Mouse (Mus musculus): ENCODE data around the gene Erbb4. TPM values are rescaled to one million over a fixed set of nuclear protein-coding genes. Genes with fewer than 3 reads are reported as not detected.

Gene Erbb4
- polyA plus RNA-seq, 1 experiment: 0.11 TPM

GRCm38 (mm10) chr1:69024858-69025257, 83.0 kb downstream of the Erbb4 start:
- no peak for DNase-seq (ENCODE audit: low read depth)

- no peak for DNase-seq (ENCODE audit: low read depth)
Measured at GRCm38 (mm10) chr1:69023157-69023925, 84.5 kb downstream of the Erbb4 start.

GRCm38 (mm10) chr1:69009800-69010505, 97.9 kb downstream of the Erbb4 start:
- no peak for DNase-seq (ENCODE audit: low read depth)

- no peak for DNase-seq (ENCODE audit: low read depth)
Measured at GRCm38 (mm10) chr1:69001371-69001770, 106.5 kb downstream of the Erbb4 start.

GRCm38 (mm10) chr1:68979251-68979650, 128.6 kb downstream of the Erbb4 start:
- DNase-seq (ENCODE audit: low read depth): no peak

DNA sequence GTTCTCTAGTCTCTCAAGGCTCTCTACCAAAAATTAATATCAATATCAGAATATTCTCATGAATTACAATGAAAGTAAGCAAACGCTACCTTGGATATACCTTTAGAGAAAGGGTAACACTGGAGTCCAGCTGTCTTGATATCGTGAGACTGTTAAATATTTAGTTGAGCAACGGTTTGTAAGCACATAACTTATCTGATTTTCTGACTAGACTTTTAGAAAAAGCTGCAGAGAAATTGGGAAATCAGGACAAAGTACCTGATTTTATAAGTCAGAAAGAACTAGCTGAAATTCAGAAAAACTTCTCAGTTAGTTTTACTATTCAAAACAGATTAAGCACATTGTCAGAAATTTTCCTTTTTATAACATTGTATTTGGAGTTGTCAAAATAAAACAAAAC, 129.3 kb downstream of the Erbb4 start:
- no peak for DNase-seq (ENCODE audit: low read depth)

DNA sequence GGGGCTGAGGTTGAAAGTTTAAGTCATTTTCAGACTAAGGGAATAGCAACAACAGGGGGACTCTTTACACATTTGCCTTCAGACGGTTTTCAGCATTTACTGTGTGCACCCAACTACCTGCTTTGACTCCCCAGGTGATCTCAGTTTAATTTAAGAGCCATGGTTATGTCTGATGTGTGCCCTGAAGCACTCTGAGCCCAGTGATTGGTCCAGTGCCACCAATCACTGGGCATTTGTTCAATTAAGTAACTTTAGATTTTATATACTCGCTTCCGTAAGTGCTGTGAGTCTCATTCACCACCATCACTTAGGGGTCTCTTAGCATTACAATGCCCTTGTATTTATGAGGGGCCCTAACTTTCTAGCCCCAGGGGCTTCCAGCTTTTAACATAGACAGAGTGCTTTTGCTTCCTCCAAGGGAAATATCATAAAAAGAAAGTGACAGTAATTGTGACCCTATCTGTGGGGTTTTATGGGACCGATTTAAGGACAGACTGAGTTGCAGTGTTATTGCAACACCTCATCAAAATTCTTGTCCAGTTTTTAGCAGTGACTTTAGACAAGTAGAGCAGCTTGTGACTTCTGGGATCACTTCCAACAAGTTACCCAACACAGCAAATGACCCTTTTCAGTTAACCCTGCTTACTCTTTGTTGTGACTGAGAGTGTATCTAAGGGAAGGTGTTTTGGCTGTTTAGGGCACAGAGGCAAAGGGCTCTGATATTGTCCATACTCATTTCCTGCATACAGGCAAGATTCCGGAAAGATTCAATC, 134.3 kb downstream of the Erbb4 start:
- DNase-seq (ENCODE audit: low read depth): no peak

DNA sequence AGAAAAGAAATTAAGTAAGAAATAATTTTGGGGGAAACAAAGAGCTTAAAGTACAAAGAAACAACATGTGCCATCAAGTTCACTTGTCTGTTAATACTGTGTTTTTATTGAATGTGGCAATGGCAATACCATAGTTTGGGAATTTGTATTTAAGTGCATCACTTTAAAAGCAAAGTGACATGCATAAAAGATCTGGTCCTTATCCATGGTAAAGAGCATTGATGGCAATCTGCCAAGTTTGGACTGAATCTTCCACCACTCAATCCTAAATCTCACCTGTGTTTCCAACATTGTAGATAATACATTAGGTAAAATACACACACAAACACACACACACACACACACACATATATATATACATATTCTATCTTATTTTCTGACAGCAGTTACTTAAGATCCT, 143.7 kb downstream of the Erbb4 start:
- no peak for DNase-seq (ENCODE audit: low read depth)

DNA sequence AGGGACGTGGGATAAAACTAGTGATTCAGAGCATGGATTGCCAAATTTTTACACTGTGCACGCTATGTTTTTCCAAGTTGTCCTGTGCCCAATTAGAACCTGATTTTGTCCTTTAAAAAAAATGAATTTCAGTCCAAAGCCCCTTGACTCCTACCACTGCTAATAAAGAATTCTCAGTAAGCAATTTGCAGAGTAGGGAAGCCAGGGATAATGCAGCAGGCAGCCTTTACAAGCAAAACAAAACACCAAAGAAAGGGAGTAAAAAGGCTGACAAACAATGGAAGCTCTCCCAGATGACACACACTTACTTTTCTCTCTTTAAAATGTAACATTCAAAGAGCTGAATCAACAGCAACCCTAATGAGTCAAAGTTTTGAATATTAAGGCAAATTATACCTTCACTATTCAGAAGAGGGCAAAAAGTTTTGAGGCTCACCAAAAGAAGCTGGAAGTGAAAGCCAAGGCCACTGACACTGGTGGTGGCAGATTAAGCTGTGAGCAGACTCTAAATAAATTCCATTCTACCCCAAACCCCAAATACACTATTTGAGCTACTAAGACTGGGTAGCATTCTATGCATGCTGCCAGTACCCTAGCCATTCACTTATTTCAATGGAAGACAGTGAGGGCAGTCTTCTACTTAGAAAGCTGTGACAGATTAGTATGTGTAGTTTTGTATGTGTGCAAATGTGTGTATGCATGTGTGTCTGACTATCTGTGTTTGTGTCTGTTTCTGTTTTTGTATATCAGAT, 146.3 kb downstream of the Erbb4 start:
- no peak for DNase-seq (ENCODE audit: low read depth)

DNA sequence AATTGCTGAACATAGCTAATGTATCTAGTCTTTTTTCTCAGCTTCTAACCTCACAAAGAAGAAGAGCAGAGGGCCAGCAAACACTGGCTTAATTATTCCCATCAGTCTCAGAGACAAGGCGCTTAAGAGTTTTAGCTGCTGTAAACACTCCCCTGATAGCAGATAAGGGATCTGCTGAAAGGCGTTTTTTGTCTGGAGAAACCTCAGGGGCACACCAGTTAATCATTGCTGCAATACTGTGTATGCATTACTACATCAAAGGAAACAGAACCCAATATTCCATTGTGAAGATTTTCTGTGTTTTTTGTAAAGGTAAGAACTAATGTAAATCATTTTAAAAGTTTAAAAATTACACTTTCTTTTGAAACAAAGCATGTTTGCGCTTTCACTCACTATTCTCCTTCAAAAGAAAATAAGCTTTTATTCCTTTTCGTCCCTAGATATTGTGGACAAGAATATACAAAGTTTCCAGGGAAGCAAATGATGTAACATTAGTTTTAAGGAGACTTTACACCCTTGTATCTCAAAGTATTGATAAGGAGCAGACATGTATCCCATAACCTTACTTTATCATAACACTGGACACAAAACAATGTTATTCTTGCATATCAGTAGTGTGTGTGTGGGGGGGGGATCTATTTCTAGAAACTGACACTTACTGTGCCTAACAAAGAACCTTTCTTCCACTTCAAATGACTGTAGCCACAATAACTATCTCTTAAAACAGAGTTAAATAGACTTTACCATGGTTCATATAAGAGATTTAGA, 150.9 kb downstream of the Erbb4 start:
- DNase-seq (ENCODE audit: low read depth): no peak

DNA sequence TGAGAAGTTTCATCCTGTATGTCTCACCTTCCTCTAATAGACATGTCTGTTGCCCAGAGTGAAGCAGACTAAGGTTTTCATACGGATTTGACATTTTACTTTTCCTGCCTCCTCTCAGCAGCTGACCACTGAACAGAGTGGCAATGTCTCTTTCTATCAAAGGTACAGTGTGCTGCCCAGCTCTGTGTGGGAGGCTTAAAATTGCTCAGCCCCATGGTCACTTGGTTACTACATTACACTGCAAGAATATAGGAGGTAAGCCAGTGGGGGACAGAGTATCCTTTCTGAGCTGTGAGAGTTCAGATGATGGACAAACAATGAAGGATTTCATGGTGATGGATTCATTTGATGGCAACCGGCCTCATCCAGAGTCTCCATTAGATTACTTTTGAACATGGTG, 152.4 kb downstream of the Erbb4 start:
- no peak for DNase-seq (ENCODE audit: low read depth)

- no peak for DNase-seq (ENCODE audit: low read depth)
Measured at GRCm38 (mm10) chr1:68943141-68943540, 164.7 kb downstream of the Erbb4 start.

DNA sequence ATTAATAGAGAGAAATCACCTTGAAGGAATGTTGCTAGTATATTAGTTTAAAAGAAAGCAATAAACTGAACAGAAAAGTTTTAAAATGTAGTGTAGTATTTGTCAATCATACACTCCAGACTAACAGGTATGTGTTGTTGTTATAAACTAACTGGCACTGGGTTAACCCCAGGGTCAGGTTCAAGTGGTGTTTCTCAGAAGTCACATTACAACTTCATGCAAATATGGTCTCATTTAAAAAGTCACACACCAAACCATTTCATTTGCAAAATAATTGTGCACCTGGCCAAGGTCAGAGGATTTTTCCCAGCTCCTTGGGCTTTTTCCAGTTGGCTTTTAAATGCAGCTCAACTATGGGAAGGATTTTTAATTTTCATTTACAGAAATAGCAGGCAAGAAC, 173.1 kb downstream of the Erbb4 start:
- no peak for DNase-seq (ENCODE audit: low read depth)

DNA sequence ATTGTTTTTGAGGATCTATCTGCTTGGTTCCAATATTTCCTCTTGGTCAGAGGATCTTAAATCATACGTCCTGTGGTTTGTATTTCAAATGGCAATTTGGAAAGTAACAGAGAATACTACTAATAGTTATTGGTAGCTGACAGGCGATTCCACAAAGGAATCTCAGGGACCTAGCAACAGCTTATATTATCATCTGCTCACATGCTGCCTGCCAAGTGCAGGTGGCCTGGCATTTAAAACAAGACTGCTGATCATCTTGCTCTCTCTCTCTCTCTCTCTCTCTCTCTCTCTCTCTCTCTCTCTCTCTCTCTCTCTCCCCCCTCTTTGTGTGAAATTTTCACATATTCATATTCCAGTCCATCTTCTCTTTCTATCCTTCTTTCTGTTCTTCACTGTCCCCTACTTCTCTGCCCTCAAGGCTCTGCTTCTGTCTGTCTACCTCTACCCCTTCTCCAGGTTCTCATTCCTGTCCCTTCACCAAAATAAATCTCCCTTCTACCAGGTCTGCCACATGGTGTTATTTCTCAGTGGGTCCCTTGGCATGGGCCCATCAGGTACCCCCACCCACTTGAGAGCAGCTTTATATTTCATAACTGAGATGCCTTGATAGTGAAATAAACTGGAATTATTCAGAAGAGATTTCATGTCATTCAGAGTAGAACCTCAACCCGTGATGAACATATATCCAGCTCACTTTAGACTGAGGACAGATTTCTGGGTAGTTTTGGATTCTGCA, 174.4 kb downstream of the Erbb4 start:
- no peak for DNase-seq (ENCODE audit: low read depth)

DNA sequence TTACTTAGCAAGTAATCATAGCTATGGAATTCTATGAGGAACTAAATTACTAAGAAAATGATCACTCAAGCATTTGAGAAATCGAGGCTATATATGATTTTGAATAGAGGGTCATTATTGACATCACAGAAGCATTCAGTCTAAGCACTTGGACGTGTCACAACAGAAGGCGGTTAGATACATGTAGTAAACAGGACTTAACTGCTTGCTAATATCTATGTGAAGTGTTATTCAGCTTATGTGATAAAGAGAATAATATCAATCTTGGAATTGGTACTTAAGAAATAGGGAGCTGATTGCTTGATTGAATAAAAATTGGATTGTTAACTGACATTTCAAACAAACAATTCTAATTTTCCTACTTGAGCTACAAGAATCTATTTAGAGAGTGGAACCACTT, 190.0 kb downstream of the Erbb4 start:
- no peak for DNase-seq (ENCODE audit: low read depth)

- no peak for DNase-seq (ENCODE audit: low read depth)
Measured at GRCm38 (mm10) chr1:68892041-68892440, 215.8 kb downstream of the Erbb4 start.

- no peak for DNase-seq (ENCODE audit: low read depth)
Measured at GRCm38 (mm10) chr1:68886823-68887222, 221.0 kb downstream of the Erbb4 start.

GRCm38 (mm10) chr1:68874954-68875353, 232.9 kb downstream of the Erbb4 start:
- DNase-seq (ENCODE audit: low read depth): no peak

DNA sequence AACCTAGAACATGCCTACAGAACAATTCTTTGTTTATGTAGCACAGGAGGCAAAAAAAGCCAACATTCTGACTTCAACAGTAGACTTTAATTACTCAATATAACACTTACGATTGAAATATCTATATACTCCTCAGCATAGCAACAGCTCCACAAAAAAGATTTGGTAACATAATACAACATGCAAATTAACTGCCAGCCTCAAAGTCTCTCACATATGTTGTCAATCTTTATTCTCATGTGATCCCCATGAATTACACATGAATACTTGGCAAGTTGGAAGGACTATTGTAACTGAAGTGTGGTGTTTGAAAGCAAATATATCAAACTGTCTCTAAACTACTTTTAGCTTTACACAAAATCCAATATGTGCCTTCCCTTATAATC, 234.2 kb downstream of the Erbb4 start:
- no peak for DNase-seq (ENCODE audit: low read depth)

GRCm38 (mm10) chr1:68872976-68873634, 234.8 kb downstream of the Erbb4 start:
- DNase-seq (ENCODE audit: low read depth): no peak

Measured in gonadal fat pad, adult 2 months (tissue).